16 mouse cellular contexts compared by ENCODE assay signal in genomic region chr2:91735221-91735620, GRCm38 (mm10).
"Had no signal": no experiment of that assay in that cellular context is flagged by ENCODE, and none has a peak within 500 bp of the region (broad histone marks: within the 10 kb centered on the region; RNA-seq: fewer than 3 reads in every experiment).

No protein-coding gene starts in this region.

- H3K9me3 ChIP-seq: neural tube, embryonic 13.5 days; neural tube, embryonic 15.5 days; stomach, embryonic 15.5 days had no signal

- H3K4me3 ChIP-seq: neural tube, embryonic 13.5 days; neural tube, embryonic 15.5 days; stomach, embryonic 15.5 days had no signal

- H3K4me2 ChIP-seq: neural tube, embryonic 13.5 days; neural tube, embryonic 15.5 days; stomach, embryonic 15.5 days had no signal

- H3K9ac ChIP-seq: neural tube, embryonic 13.5 days; neural tube, embryonic 15.5 days; stomach, embryonic 15.5 days had no signal

- H3K27ac ChIP-seq: neural tube, embryonic 13.5 days; neural tube, embryonic 15.5 days; stomach, embryonic 15.5 days; stomach, postnatal 0 days had no signal

- H3K4me1 ChIP-seq: neural tube, embryonic 15.5 days; stomach, embryonic 15.5 days had no signal

- H3K27me3 ChIP-seq: neural tube, embryonic 13.5 days; neural tube, embryonic 15.5 days; stomach, embryonic 15.5 days had no signal

- H3K36me3 ChIP-seq: neural tube, embryonic 15.5 days; stomach, embryonic 15.5 days had no signal

- DNase-seq: retina, postnatal 1 day; right cerebral cortex, adult 18-20 months; right cerebral cortex, postnatal 14 days; right cerebral cortex, postnatal 25 days; right cerebral cortex, postnatal 4 days; spleen, adult 18-20 months; thymus, adult 18-20 months; thymus, adult 2 months; thymus, postnatal 14 days; thymus, postnatal 25 days; thymus, postnatal 36 days; thymus, postnatal 4 days had no signal
